8 mouse cellular contexts compared by ENCODE assay signal in genomic region chr3:115682328-115683088, GRCm38 (mm10). TPM values are rescaled to one million over a fixed set of nuclear protein-coding genes. Genes with fewer than 3 reads are reported as not detected.
A peak's percentile ranks its signal among the peaks of the same experiment; 100 is the strongest.
DNase-seq lines count a peak whose midpoint lies in the region; ATAC-seq and TF ChIP-seq lines count a peak whose summit lies in the region.

No protein-coding gene starts in this region.

- no peaks in the 10 kb centered on the region for H3K9me3 ChIP-seq in embryonic facial prominence, embryonic 10.5 days
- no peaks in the 10 kb centered on the region for H3K9me3 ChIP-seq in liver, embryonic 16.5 days (replicated peaks; ENCODE audit: control insufficient read depth, low read length)

- H3K4me2 ChIP-seq in liver, embryonic 16.5 days (ENCODE audit: low read depth, low read length): no peak overlapping the region; the same call in 1 of the 2 replicates

- H3K9ac ChIP-seq in liver, embryonic 16.5 days (ENCODE audit: low read depth, low read length): no peak overlapping the region

- H3K4me1 ChIP-seq in embryonic facial prominence, embryonic 10.5 days: peaks cover 4% of the 10 kb centered on the region; the same call in 1 of the 2 replicates
- no peaks in the 10 kb centered on the region; the same call in 1 of the 2 replicates for H3K4me1 ChIP-seq in liver, embryonic 16.5 days (ENCODE audit: control insufficient read depth, low read depth, low read length)
- peaks cover 32% of the 10 kb centered on the region for H3K4me1 ChIP-seq in spleen, adult 2 months (ENCODE audit: control insufficient read depth, insufficient read depth, insufficient read length)

- H3K36me3 ChIP-seq in embryonic facial prominence, embryonic 10.5 days (replicated peaks): no peaks in the 10 kb centered on the region
- no peaks in the 10 kb centered on the region for H3K36me3 ChIP-seq in liver, embryonic 16.5 days (ENCODE audit: control insufficient read depth, insufficient read depth)
- H3K36me3 ChIP-seq in spleen, adult 2 months (ENCODE audit: control insufficient read depth, insufficient read depth, low read length): no peaks in the 10 kb centered on the region

- peak; percentile 96 for DNase-seq in T-cell, adult 2 months (ENCODE audit: low spot score)
- DNase-seq in embryonic facial prominence, embryonic 10.5 days (ENCODE audit: low spot score): peak; percentile 28
- DNase-seq in spleen, adult 2 months (ENCODE audit: low read depth in 1 of 2, low spot score in 2 of 2): peak; percentile 79 to 84
- DNase-seq in cerebellum, adult 18-20 months: no peak
- DNase-seq in gastrocnemius, adult 18-20 months (ENCODE audit: low spot score): no peak
- no peak for DNase-seq in c-Kit-positive CD71-positive TER-119-positive erythroid progenitor cells, embryonic 14.5 days (ENCODE audit: low spot score)
- DNase-seq in ovary, postnatal 10 days (ENCODE audit: low spot score): no peak

- no peak overlapping the region for H3K27ac ChIP-seq in embryonic facial prominence, embryonic 10.5 days (replicated peaks)
- no peak overlapping the region for H3K27ac ChIP-seq in liver, embryonic 16.5 days (ENCODE audit: low read length)
- H3K27ac ChIP-seq in spleen, adult 2 months (ENCODE audit: insufficient read depth, low read length): peak overlapping the region; percentile 95

- WGBS in embryonic facial prominence, embryonic 10.5 days: 63% methylated on average over 14 of the region's 14 CpGs
- 26% methylated on average over 14 of the region's 14 CpGs for WGBS in liver, embryonic 16.5 days (ENCODE audit: insufficient replicate concordance)
- WGBS in spleen, adult 2 months: 14% methylated on average over 14 of the region's 14 CpGs

- ATAC-seq in liver, embryonic 16.5 days (ENCODE audit: low read depth): peak; percentile 56

- H3K27me3 ChIP-seq in embryonic facial prominence, embryonic 10.5 days (replicated peaks; ENCODE audit: low read depth, poor library complexity, severe bottlenecking): no peaks in the 10 kb centered on the region
- H3K27me3 ChIP-seq in liver, embryonic 16.5 days (ENCODE audit: control insufficient read depth, insufficient read depth, low read depth, low read length): no peaks in the 10 kb centered on the region
- H3K27me3 ChIP-seq in spleen, adult 2 months (ENCODE audit: control insufficient read depth, insufficient read depth, low read length): no peaks in the 10 kb centered on the region

- H3K4me3 ChIP-seq in embryonic facial prominence, embryonic 10.5 days: no peak overlapping the region
- no peak overlapping the region for H3K4me3 ChIP-seq in liver, embryonic 16.5 days (ENCODE audit: low read depth, low read length)
- H3K4me3 ChIP-seq in spleen, adult 2 months (ENCODE audit: extremely low read depth, insufficient read depth, insufficient read length): no peak overlapping the region

- TF ChIP-seq CTCF in spleen, adult 2 months (IDR thresholded peaks at IDR 0.05; ENCODE audit: extremely low read depth, insufficient read depth, insufficient read length, insufficient replicate concordance): no peak

- no peak; the same call in 1 of the 2 replicates for TF ChIP-seq POLR2A in spleen, adult 2 months (IDR thresholded peaks at IDR 0.05; ENCODE audit: low read depth, low read length)

RNA-seq across cellular contexts. Expression of gene S1pr1, which starts 32.4 kb away (rescaled TPM):
- polyA plus RNA-seq in embryonic facial prominence, embryonic 10.5 days (2016; fragmentation: Nextera tagmentation; extraction: Ambion mirVana): 10.8 and 11.2 TPM in 2 replicates
- polyA plus RNA-seq in liver, embryonic 16.5 days (2015; fragmentation: Nextera tagmentation; extraction: Ambion mirVana): 10.4 TPM in 2 replicates
- 138 and 187 TPM in 2 replicates for polyA plus RNA-seq in spleen, adult 2 months (2012; rRNA removed)
- total RNA-seq in gastrocnemius, adult 18-20 months (2021): 10 to 100 TPM; 17.9 to 24.8 TPM

Comparison
In these comparisons a context has a peak if more than half of its experiments do, and no peak if none do; other contexts are left out.
1. DNase-seq: peak in T-cell, adult 2 months (single experiment), embryonic facial prominence, embryonic 10.5 days (single experiment) and spleen, adult 2 months (2 of 2); none in cerebellum, adult 18-20 months (0 of 2), gastrocnemius, adult 18-20 months (single experiment), c-Kit-positive CD71-positive TER-119-positive erythroid progenitor cells, embryonic 14.5 days (single experiment) and ovary, postnatal 10 days (single experiment).
2. RNA of gene S1pr1, which starts 32.4 kb away (polyA plus RNA-seq): 138 to 187 TPM in spleen, adult 2 months; 10.8 to 11.2 TPM in embryonic facial prominence, embryonic 10.5 days and 10.4 TPM in liver, embryonic 16.5 days; every median in the first group is over 10 times any median in the second.